Mouse (Mus musculus): Measurements from ENCODE around the gene Wfdc12. TPM values are rescaled to one million over a fixed set of nuclear protein-coding genes. Genes with fewer than 3 reads are reported as not detected.

Wfdc12 gene
- polyA plus RNA-seq, 1 experiment from 2014 or later = not detected

- H3K27ac ChIP-seq (ENCODE audit: low read depth, low read length) = no peak overlapping the region
- H3K36me3 ChIP-seq (ENCODE audit: control insufficient read depth, insufficient read depth, low read length) = no peaks in the 10 kb centered on the region
- H3K9ac ChIP-seq (ENCODE audit: low read length) = no peak overlapping the region; the same call in 1 of the 2 replicates
- H3K4me1 ChIP-seq (ENCODE audit: control insufficient read depth, insufficient read depth, low read length) = 0 out of 2 replicates have a peak, but pooled peaks cover 3% of the 10 kb centered on the region
- H3K9me3 ChIP-seq (replicated peaks; ENCODE audit: control insufficient read depth, low read length) = no peaks in the 10 kb centered on the region
- no peak for DNase-seq (ENCODE audit: low spot score)
- no peak overlapping the region for H3K4me3 ChIP-seq (ENCODE audit: low read depth, low read length)
- no peak for ATAC-seq
- H3K27me3 ChIP-seq (replicated peaks; ENCODE audit: control insufficient read depth, insufficient read depth, low read length) = peaks cover 60% of the 10 kb centered on the region
- whole genome bisulfite sequencing = 2% methylated on average over 11 of the region's 11 CpGs
- peak overlapping the region; percentile 12; the same call in 1 of the 2 replicates for H3K4me2 ChIP-seq (ENCODE audit: low read length)
These were observed 20.1 kb downstream of the Wfdc12 start for GRCm38 (mm10) chr2:164170326-164170725.

- ATAC-seq (peak; percentile 44; the same call in 1 of the 2 replicates), DNase-seq (ENCODE audit: low spot score) (peak; percentile 39)
- Histone ChIP-seq H3K9ac (ENCODE audit: low read length) (no peak overlapping the region), H3K27me3 (replicated peaks; ENCODE audit: control insufficient read depth, insufficient read depth, low read length) (peaks cover 60% of the 10 kb centered on the region), H3K9me3 (replicated peaks; ENCODE audit: control insufficient read depth, low read length) (no peaks in the 10 kb centered on the region), H3K4me2 (ENCODE audit: low read length) (peak overlapping the region; percentile 51), H3K4me1 (ENCODE audit: control insufficient read depth, insufficient read depth, low read length) (0 out of 2 replicates have a peak, but pooled peaks cover 3% of the 10 kb centered on the region), H3K27ac (ENCODE audit: low read depth, low read length) (no peak overlapping the region), H3K4me3 (ENCODE audit: low read depth, low read length) (peak overlapping the region; percentile 28), H3K36me3 (ENCODE audit: control insufficient read depth, insufficient read depth, low read length) (no peaks in the 10 kb centered on the region)
- 12% methylated on average over 41 of the region's 42 CpGs for WGBS
These were observed 21.8 kb downstream of the Wfdc12 start for GRCm38 (mm10) chr2:164168571-164168946.

- peak overlapping the region; percentile 51 for H3K4me2 ChIP-seq (ENCODE audit: low read length)
- no peaks in the 10 kb centered on the region for H3K9me3 ChIP-seq (replicated peaks; ENCODE audit: control insufficient read depth, low read length)
- no peaks in the 10 kb centered on the region for H3K36me3 ChIP-seq (ENCODE audit: control insufficient read depth, insufficient read depth, low read length)
- no peak overlapping the region for H3K27ac ChIP-seq (ENCODE audit: low read depth, low read length)
- H3K4me1 ChIP-seq (ENCODE audit: control insufficient read depth, insufficient read depth, low read length) = 0 out of 2 replicates have a peak, but pooled peaks cover 3% of the 10 kb centered on the region
- DNase-seq (ENCODE audit: low spot score) (peak; percentile 14), ATAC-seq (peak; percentile 55; the same call in 1 of the 2 replicates)
- H3K4me3 ChIP-seq (ENCODE audit: low read depth, low read length) = peak overlapping the region; percentile 28
- peaks cover 56% of the 10 kb centered on the region for H3K27me3 ChIP-seq (replicated peaks; ENCODE audit: control insufficient read depth, insufficient read depth, low read length)
- WGBS = 13% methylated on average over 90 of the region's 90 CpGs
- peak overlapping the region; percentile 37; the same call in 1 of the 2 replicates for H3K9ac ChIP-seq (ENCODE audit: low read length)
These were observed 22.4 kb downstream of the Wfdc12 start for GRCm38 (mm10) chr2:164167752-164168570.

GRCm38 (mm10) chr2:164164941-164165340, 25.5 kb downstream of the Wfdc12 start:
- 96% methylated on average over 5 of the region's 5 CpGs for WGBS
- Histone ChIP-seq H3K4me1 (ENCODE audit: control insufficient read depth, insufficient read depth, low read length) (no peaks in the 10 kb centered on the region), H3K27me3 (replicated peaks; ENCODE audit: control insufficient read depth, insufficient read depth, low read length) (peaks cover 35% of the 10 kb centered on the region), H3K9me3 (replicated peaks; ENCODE audit: control insufficient read depth, low read length) (no peaks in the 10 kb centered on the region), H3K9ac (ENCODE audit: low read length) (no peak overlapping the region), H3K27ac (ENCODE audit: low read depth, low read length) (no peak overlapping the region), H3K4me2 (ENCODE audit: low read length) (no peak overlapping the region), H3K36me3 (ENCODE audit: control insufficient read depth, insufficient read depth, low read length) (no peaks in the 10 kb centered on the region), H3K4me3 (ENCODE audit: low read depth, low read length) (no peak overlapping the region)
- no peak for ATAC-seq
- DNase-seq (ENCODE audit: low spot score) = no peak

GRCm38 (mm10) chr2:164161515-164162055, 28.8 kb downstream of the Wfdc12 start:
- H3K9me3 ChIP-seq (replicated peaks; ENCODE audit: control insufficient read depth, low read length) = no peaks in the 10 kb centered on the region
- H3K4me2 ChIP-seq (ENCODE audit: low read length) = no peak overlapping the region
- no peak overlapping the region for H3K9ac ChIP-seq (ENCODE audit: low read length)
- no peak overlapping the region for H3K27ac ChIP-seq (ENCODE audit: low read depth, low read length)
- 88% methylated on average over 11 of the region's 11 CpGs for WGBS
- H3K4me3 ChIP-seq (ENCODE audit: low read depth, low read length) = no peak overlapping the region
- no peak for DNase-seq (ENCODE audit: low spot score)
- peaks cover 1% of the 10 kb centered on the region for H3K27me3 ChIP-seq (replicated peaks; ENCODE audit: control insufficient read depth, insufficient read depth, low read length)
- no peak for ATAC-seq
- H3K36me3 ChIP-seq (ENCODE audit: control insufficient read depth, insufficient read depth, low read length) = no peaks in the 10 kb centered on the region
- H3K4me1 ChIP-seq (ENCODE audit: control insufficient read depth, insufficient read depth, low read length) = no peaks in the 10 kb centered on the region

GRCm38 (mm10) chr2:164158838-164159237, 31.6 kb downstream of the Wfdc12 start:
- H3K27me3 ChIP-seq (replicated peaks; ENCODE audit: control insufficient read depth, insufficient read depth, low read length) = no peaks in the 10 kb centered on the region
- no peak overlapping the region for H3K4me3 ChIP-seq (ENCODE audit: low read depth, low read length)
- no peak for ATAC-seq
- 92% methylated on average over 2 of the region's 2 CpGs for WGBS
- H3K36me3 ChIP-seq (ENCODE audit: control insufficient read depth, insufficient read depth, low read length) = peaks cover 16% of the 10 kb centered on the region
- H3K9me3 ChIP-seq (replicated peaks; ENCODE audit: control insufficient read depth, low read length) = no peaks in the 10 kb centered on the region
- DNase-seq (ENCODE audit: low spot score) = no peak
- no peak overlapping the region for H3K27ac ChIP-seq (ENCODE audit: low read depth, low read length)
- no peak overlapping the region for H3K4me2 ChIP-seq (ENCODE audit: low read length)
- no peaks in the 10 kb centered on the region for H3K4me1 ChIP-seq (ENCODE audit: control insufficient read depth, insufficient read depth, low read length)
- no peak overlapping the region for H3K9ac ChIP-seq (ENCODE audit: low read length)

- Histone ChIP-seq H3K4me2 (ENCODE audit: low read length) (no peak overlapping the region), H3K27me3 (replicated peaks; ENCODE audit: control insufficient read depth, insufficient read depth, low read length) (no peaks in the 10 kb centered on the region), H3K9ac (ENCODE audit: low read length) (no peak overlapping the region), H3K4me1 (ENCODE audit: control insufficient read depth, insufficient read depth, low read length) (no peaks in the 10 kb centered on the region), H3K36me3 (ENCODE audit: control insufficient read depth, insufficient read depth, low read length) (peaks cover 41% of the 10 kb centered on the region), H3K4me3 (ENCODE audit: low read depth, low read length) (no peak overlapping the region), H3K27ac (ENCODE audit: low read depth, low read length) (no peak overlapping the region), H3K9me3 (replicated peaks; ENCODE audit: control insufficient read depth, low read length) (no peaks in the 10 kb centered on the region)
- no peak for DNase-seq (ENCODE audit: low spot score)
- no peak for ATAC-seq
- 88% methylated on average over 7 of the region's 7 CpGs for WGBS
These were observed 34.2 kb downstream of the Wfdc12 start for GRCm38 (mm10) chr2:164156158-164156557.

GRCm38 (mm10) chr2:164154007-164154406, 36.4 kb downstream of the Wfdc12 start:
- no peaks in the 10 kb centered on the region for H3K9me3 ChIP-seq (replicated peaks; ENCODE audit: control insufficient read depth, low read length)
- H3K4me1 ChIP-seq (ENCODE audit: control insufficient read depth, insufficient read depth, low read length) = no peaks in the 10 kb centered on the region
- DNase-seq (ENCODE audit: low spot score) (no peak), ATAC-seq (no peak)
- H3K36me3 ChIP-seq (ENCODE audit: control insufficient read depth, insufficient read depth, low read length) = peaks cover 41% of the 10 kb centered on the region
- H3K27ac ChIP-seq (ENCODE audit: low read depth, low read length) = no peak overlapping the region
- no peaks in the 10 kb centered on the region for H3K27me3 ChIP-seq (replicated peaks; ENCODE audit: control insufficient read depth, insufficient read depth, low read length)
- no peak overlapping the region for H3K4me3 ChIP-seq (ENCODE audit: low read depth, low read length)
- no peak overlapping the region for H3K9ac ChIP-seq (ENCODE audit: low read length)
- WGBS = 94% methylated on average over 10 of the region's 10 CpGs
- no peak overlapping the region for H3K4me2 ChIP-seq (ENCODE audit: low read length)

GRCm38 (mm10) chr2:164152341-164152740, 38.1 kb downstream of the Wfdc12 start:
- peaks cover 41% of the 10 kb centered on the region for H3K36me3 ChIP-seq (ENCODE audit: control insufficient read depth, insufficient read depth, low read length)
- H3K27ac ChIP-seq (ENCODE audit: low read depth, low read length) = no peak overlapping the region
- no peak overlapping the region for H3K4me2 ChIP-seq (ENCODE audit: low read length)
- H3K9me3 ChIP-seq (replicated peaks; ENCODE audit: control insufficient read depth, low read length) = no peaks in the 10 kb centered on the region
- 92% methylated on average over 11 of the region's 11 CpGs for WGBS
- H3K27me3 ChIP-seq (replicated peaks; ENCODE audit: control insufficient read depth, insufficient read depth, low read length) = no peaks in the 10 kb centered on the region
- no peak for DNase-seq (ENCODE audit: low spot score)
- H3K9ac ChIP-seq (ENCODE audit: low read length) = no peak overlapping the region
- ATAC-seq = no peak
- no peak overlapping the region for H3K4me3 ChIP-seq (ENCODE audit: low read depth, low read length)
- H3K4me1 ChIP-seq (ENCODE audit: control insufficient read depth, insufficient read depth, low read length) = no peaks in the 10 kb centered on the region
